Mouse (Mus musculus) midbrain, embryonic 13.5 days (tissue): ENCODE results near the gene Tppp3. TPM values are rescaled to one million over a fixed set of nuclear protein-coding genes. Genes with fewer than 3 reads are reported as not detected.

Experiments
- ATAC-seq: fragments of 200-750 bp; cut with Nextera tagmentation; 2 replicates; pipeline ENCODE4 v1.8.0; 2017; ENCODE audit warnings: mild to moderate bottlenecking, moderate TSS enrichment, moderate library complexity
- H3K27ac ChIP-seq: fragments of 300-500 bp; sonication (generic); 2 replicates; pipeline ENCODE4 v1.5.1; 2015; ENCODE audit warnings: inconsistent platforms, mild to moderate bottlenecking, moderate library complexity
- H3K27me3 ChIP-seq: fragments of 300-500 bp; sonication (generic); 2 replicates; pipeline ENCODE4 v1.6.1; 2015; ENCODE audit warnings: mild to moderate bottlenecking, inconsistent platforms
- H3K36me3 ChIP-seq: fragments of 300-500 bp; sonication (generic); 2 replicates; pipeline ENCODE4 v1.6.1; 2015; ENCODE audit warnings: mild to moderate bottlenecking, inconsistent platforms
- H3K4me1 ChIP-seq: fragments of 300-500 bp; sonication (generic); replicated peaks from 2 replicates; pipeline ENCODE4 v1.6.1; 2015; ENCODE audit warnings: inconsistent platforms
- H3K4me2 ChIP-seq: fragments of 300-500 bp; sonication (generic); replicated peaks from 2 replicates; pipeline ENCODE4 v1.6.1; 2015; ENCODE audit warnings: moderate library complexity, mild to moderate bottlenecking, inconsistent platforms
- H3K4me3 ChIP-seq: fragments of 300-500 bp; sonication (generic); replicated peaks from 2 replicates; pipeline ENCODE4 v1.5.1; 2015; ENCODE audit warnings: mild to moderate bottlenecking, inconsistent platforms
- H3K9ac ChIP-seq: fragments of 300-500 bp; sonication (generic); replicated peaks from 2 replicates; pipeline ENCODE4 v1.6.1; 2015; ENCODE audit warnings: mild to moderate bottlenecking, inconsistent platforms
- H3K9me3 ChIP-seq: fragments of 300-500 bp; sonication (generic); 2 replicates; pipeline ENCODE4 v1.6.1; 2016; ENCODE audit warnings: mild to moderate bottlenecking, inconsistent platforms
- WGBS: fragments of 180-500 bp; shearing (Covaris S2); methylation state at CpG from one replicate; pipeline ENCODE4 v1.1.7; 2015; 5-methylcytosine and 5-hydroxymethylcytosine counted together
- polyA plus RNA-seq: library from polyadenylated mRNA; unstranded; fragments of >200 nt; fragmentation: Nextera tagmentation; extraction: Ambion mirVana; gene quantifications from 2 replicates; pipeline ENCODE4 v1.2.1, GENCODE M21; 2015

Gene Tppp3
- polyA plus RNA-seq, 1 experiment from 2014 or later, result 111 TPM

- Histone ChIP-seq H3K36me3 (peaks cover 13% of the 10 kb centered on the region; the same call in 1 of the 2 replicates), H3K4me2 (no peak overlapping the region), H3K9ac (no peak overlapping the region), H3K4me1 (peaks cover 22% of the 10 kb centered on the region), H3K27ac (no peak overlapping the region), H3K9me3 (no peaks in the 10 kb centered on the region), H3K27me3 (no peaks in the 10 kb centered on the region), H3K4me3 (no peak overlapping the region)
- 31% methylated on average over 14 of the region's 14 CpGs for WGBS
- ATAC-seq, result peak; percentile 65
Measured at GRCm38 (mm10) chr8:105483212-105484029, 12.1 kb upstream of the Tppp3 start.

GRCm38 (mm10) chr8:105482123-105482522 is 10.8 kb upstream of the Tppp3 start:
- ATAC-seq, result no peak
- Histone ChIP-seq H3K27ac (no peak overlapping the region), H3K4me2 (no peak overlapping the region), H3K27me3 (no peaks in the 10 kb centered on the region), H3K9ac (no peak overlapping the region), H3K4me3 (no peak overlapping the region), H3K9me3 (no peaks in the 10 kb centered on the region), H3K36me3 (peaks cover 16% of the 10 kb centered on the region; the same call in 1 of the 2 replicates), H3K4me1 (peaks cover 22% of the 10 kb centered on the region)
- 85% methylated on average over 8 of the region's 8 CpGs for WGBS

GRCm38 (mm10) chr8:105481453-105481852 is 10.1 kb upstream of the Tppp3 start:
- Histone ChIP-seq H3K9ac (no peak overlapping the region), H3K4me1 (peaks cover 25% of the 10 kb centered on the region), H3K36me3 (peaks cover 16% of the 10 kb centered on the region; the same call in 1 of the 2 replicates), H3K4me2 (no peak overlapping the region), H3K4me3 (no peak overlapping the region), H3K27ac (no peak overlapping the region), H3K9me3 (no peaks in the 10 kb centered on the region), H3K27me3 (no peaks in the 10 kb centered on the region)
- 67% methylated on average over 6 of the region's 6 CpGs for WGBS
- no peak for ATAC-seq

DNA sequence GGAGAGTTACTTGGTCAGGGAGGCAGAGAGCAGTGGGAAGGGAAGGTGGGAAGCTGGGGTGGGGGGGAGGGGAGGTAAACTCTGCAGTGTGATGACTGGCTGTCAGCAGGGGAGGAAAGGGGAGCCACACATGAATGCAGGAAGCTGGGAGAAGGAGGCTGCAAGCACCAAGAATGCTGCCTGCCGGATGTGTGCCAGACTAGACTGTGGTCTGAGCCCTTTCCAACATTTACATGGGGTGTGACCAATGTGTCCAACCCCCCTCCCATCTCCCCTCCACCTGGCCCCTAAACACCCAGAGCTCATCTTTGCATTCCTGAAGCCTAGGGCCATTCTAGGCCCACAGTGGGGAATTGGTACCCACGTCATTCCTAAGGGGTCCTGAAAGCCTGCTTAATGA is 9.7 kb upstream of the Tppp3 start:
- WGBS, result 35% methylated on average over 2 of the region's 2 CpGs
- no peak for ATAC-seq
- Histone ChIP-seq H3K36me3 (peaks cover 16% of the 10 kb centered on the region; the same call in 1 of the 2 replicates), H3K9ac (no peak overlapping the region), H3K9me3 (no peaks in the 10 kb centered on the region), H3K27me3 (peaks cover 2% of the 10 kb centered on the region; the same call in 1 of the 2 replicates), H3K4me1 (peaks cover 25% of the 10 kb centered on the region), H3K4me3 (no peak overlapping the region), H3K4me2 (no peak overlapping the region), H3K27ac (no peak overlapping the region)

DNA sequence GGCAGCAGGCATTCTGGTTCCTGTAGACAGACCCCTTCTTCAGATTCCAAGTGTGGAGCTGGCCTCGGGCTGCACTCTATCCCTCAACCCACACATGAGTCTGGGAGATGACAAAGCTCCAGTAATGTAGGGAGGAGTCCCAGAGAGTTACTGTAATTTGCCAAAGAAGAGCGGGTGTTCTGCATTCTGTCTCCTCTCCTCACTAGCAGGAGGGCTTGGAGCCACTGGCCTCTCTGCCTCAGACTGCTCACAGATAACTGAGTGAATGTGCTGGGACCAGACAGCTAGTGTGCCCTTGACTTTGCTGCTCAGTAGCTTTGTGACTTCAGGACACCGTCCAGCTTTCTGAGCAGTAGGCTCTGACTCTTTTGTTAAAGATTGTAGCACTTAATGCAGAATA is 6.5 kb upstream of the Tppp3 start:
- Histone ChIP-seq H3K9ac (no peak overlapping the region), H3K4me1 (peaks cover 43% of the 10 kb centered on the region), H3K4me3 (no peak overlapping the region), H3K27me3 (peaks cover 14% of the 10 kb centered on the region), H3K4me2 (no peak overlapping the region), H3K9me3 (no peaks in the 10 kb centered on the region), H3K27ac (no peak overlapping the region), H3K36me3 (peaks cover 16% of the 10 kb centered on the region; the same call in 1 of the 2 replicates)
- WGBS, result 78% methylated on average over 3 of the region's 3 CpGs
- no peak for ATAC-seq

DNA sequence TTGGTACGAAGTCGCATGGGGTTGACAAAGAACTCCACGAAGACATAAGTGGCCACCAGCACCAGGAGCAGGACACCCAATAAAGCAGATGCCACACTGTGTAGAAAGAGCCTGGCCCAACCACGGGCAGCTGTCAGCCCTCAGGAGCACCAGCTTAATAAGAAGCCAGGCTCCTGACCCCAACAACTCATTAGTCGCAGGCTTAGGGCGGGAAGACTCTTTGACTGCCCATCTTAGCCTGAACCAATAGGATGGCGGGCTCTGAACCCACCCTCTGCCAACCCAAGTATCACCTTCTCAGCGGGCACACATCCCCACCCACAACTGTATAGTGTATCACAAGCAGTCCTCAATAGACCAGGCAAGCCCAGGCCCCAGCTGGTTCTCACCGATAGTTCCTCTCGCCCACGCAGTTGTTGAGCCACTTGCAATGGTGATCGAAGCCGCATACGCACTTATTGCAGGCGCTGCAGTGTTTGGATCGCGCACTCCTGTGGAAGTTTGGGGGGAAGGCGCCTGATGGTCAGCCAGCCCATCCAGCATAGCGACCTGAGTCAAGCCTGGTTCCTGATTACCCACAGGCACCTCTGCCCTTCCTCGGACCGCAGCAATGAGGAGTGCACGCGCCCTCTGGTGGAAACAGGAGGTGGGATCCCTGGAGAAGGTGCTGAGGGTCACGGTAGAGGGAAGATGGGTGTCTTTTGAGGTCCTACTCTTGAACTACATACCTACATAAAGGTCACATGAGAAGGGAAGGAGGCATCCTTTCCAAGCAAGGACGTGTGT is 5.5 kb upstream of the Tppp3 start:
- Histone ChIP-seq H3K27ac (no peak overlapping the region), H3K4me2 (no peak overlapping the region), H3K4me3 (no peak overlapping the region), H3K9ac (no peak overlapping the region), H3K27me3 (peaks cover 14% of the 10 kb centered on the region), H3K9me3 (no peaks in the 10 kb centered on the region), H3K4me1 (peaks cover 52% of the 10 kb centered on the region), H3K36me3 (peaks cover 13% of the 10 kb centered on the region; the same call in 1 of the 2 replicates)
- WGBS, result 44% methylated on average over 25 of the region's 25 CpGs
- ATAC-seq, result no peak

DNA sequence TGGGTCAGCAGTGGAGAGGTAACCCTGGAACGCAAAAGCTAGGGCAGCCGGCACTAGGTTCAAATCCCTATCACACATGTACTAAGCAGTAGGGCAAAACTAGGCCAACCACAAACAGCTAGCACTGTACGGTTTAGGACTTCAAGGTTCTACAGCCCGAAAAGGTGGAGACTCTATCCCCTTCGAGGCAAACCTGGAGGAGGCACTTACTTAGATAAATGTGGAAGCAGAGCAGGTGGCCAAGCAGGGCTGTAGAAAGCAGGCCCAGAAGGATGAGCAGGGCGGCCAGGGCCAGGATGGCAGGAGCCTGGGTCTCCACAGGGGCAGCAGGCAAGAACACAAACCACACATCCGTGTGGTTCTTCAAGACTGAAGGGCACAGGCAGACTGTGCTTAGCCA is 4.8 kb upstream of the Tppp3 start:
- H3K9me3 ChIP-seq, result no peaks in the 10 kb centered on the region
- no peak overlapping the region for H3K4me3 ChIP-seq
- H3K36me3 ChIP-seq, result peaks cover 8% of the 10 kb centered on the region; the same call in 1 of the 2 replicates
- WGBS, result 93% methylated on average over 7 of the region's 7 CpGs
- no peak overlapping the region for H3K27ac ChIP-seq
- H3K27me3 ChIP-seq, result peaks cover 14% of the 10 kb centered on the region
- ATAC-seq, result no peak
- no peak overlapping the region for H3K4me2 ChIP-seq
- 0 out of 2 replicates have a peak overlapping the region, but pooled peaks have one; percentile 12 for H3K9ac ChIP-seq
- H3K4me1 ChIP-seq, result peaks cover 56% of the 10 kb centered on the region

GRCm38 (mm10) chr8:105475742-105476141 is 4.4 kb upstream of the Tppp3 start:
- Histone ChIP-seq H3K4me2 (no peak overlapping the region), H3K27ac (no peak overlapping the region), H3K4me1 (peaks cover 56% of the 10 kb centered on the region), H3K27me3 (peaks cover 14% of the 10 kb centered on the region), H3K4me3 (no peak overlapping the region), H3K9me3 (no peaks in the 10 kb centered on the region), H3K36me3 (peaks cover 8% of the 10 kb centered on the region; the same call in 1 of the 2 replicates), H3K9ac (0 out of 2 replicates have a peak overlapping the region, but pooled peaks have one; percentile 28)
- no peak for ATAC-seq
- WGBS, result 89% methylated on average over 8 of the region's 8 CpGs

- H3K4me2 ChIP-seq, result no peak overlapping the region
- no peak overlapping the region for H3K27ac ChIP-seq
- no peaks in the 10 kb centered on the region for H3K9me3 ChIP-seq
- H3K9ac ChIP-seq, result peak overlapping the region; percentile 46
- WGBS, result 39% methylated on average over 4 of the region's 4 CpGs
- H3K4me3 ChIP-seq, result no peak overlapping the region
- no peak for ATAC-seq
- peaks cover 14% of the 10 kb centered on the region for H3K27me3 ChIP-seq
- peaks cover 8% of the 10 kb centered on the region; the same call in 1 of the 2 replicates for H3K36me3 ChIP-seq
- peaks cover 58% of the 10 kb centered on the region for H3K4me1 ChIP-seq
Measured at GRCm38 (mm10) chr8:105475254-105475653, 3.9 kb upstream of the Tppp3 start.

- H3K27ac ChIP-seq, result peak overlapping the region; percentile 42; the same call in 1 of the 2 replicates
- peak overlapping the region; percentile 19; the same call in 1 of the 2 replicates for H3K4me2 ChIP-seq
- H3K9me3 ChIP-seq, result no peaks in the 10 kb centered on the region
- H3K27me3 ChIP-seq, result peaks cover 14% of the 10 kb centered on the region
- ATAC-seq, result no peak
- 52% methylated on average over 5 of the region's 5 CpGs for WGBS
- H3K36me3 ChIP-seq, result peaks cover 8% of the 10 kb centered on the region; the same call in 1 of the 2 replicates
- peaks cover 64% of the 10 kb centered on the region for H3K4me1 ChIP-seq
- H3K9ac ChIP-seq, result peak overlapping the region; percentile 55
- H3K4me3 ChIP-seq, result 0 out of 2 replicates have a peak overlapping the region, but pooled peaks have one; percentile 4
Measured at GRCm38 (mm10) chr8:105474680-105475079, 3.4 kb upstream of the Tppp3 start.

GRCm38 (mm10) chr8:105473816-105474606 is 2.7 kb upstream of the Tppp3 start:
- Histone ChIP-seq H3K9me3 (no peaks in the 10 kb centered on the region), H3K9ac (peak overlapping the region; percentile 55), H3K4me3 (0 out of 2 replicates have a peak overlapping the region, but pooled peaks have one; percentile 4), H3K4me2 (peak overlapping the region; percentile 19), H3K4me1 (peaks cover 70% of the 10 kb centered on the region), H3K27me3 (peaks cover 14% of the 10 kb centered on the region), H3K27ac (peak overlapping the region; percentile 59), H3K36me3 (peaks cover 8% of the 10 kb centered on the region; the same call in 1 of the 2 replicates)
- 29% methylated on average over 17 of the region's 17 CpGs for WGBS
- no peak for ATAC-seq
